10 mouse cellular contexts compared by ENCODE assay signal in the genomic region with DNA sequence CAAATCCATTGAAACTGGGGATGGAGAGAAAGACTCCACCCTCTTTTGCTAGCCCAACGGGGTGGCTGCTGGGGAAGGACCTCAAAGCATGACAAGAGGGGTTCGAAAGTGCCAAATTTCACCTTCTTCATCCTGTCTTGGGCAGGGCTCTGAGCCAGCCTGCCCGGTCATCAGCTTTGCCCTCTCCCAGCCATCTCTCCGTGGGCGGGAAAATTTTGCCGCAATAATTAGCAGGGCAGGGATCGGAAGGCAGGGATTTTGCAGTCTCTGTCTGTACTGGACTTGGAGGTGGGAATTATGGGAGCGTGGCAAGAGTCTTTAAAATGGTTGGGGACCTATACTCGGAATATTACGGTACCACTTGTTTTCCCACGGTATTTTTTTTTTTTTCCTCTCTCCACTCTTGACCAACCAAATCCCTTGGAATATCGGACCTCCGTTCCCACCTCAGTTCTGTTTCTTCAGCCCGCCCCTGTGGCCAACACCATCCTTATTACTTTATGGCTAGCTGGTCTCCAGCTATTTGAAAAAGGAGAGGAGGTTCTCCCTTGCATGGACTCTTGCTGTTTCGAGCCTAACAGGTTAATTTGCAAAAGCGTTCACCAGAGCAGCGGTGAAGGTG. TPM values are rescaled to one million over a fixed set of nuclear protein-coding genes. Genes with fewer than 3 reads are reported as not detected.
DNase-seq lines count a peak whose midpoint lies in the region; ATAC-seq and TF ChIP-seq lines count a peak whose summit lies in the region.
"Had no signal": no experiment of that assay in that cellular context is flagged by ENCODE, and none has a peak within 500 bp of the region (broad histone marks: within the 10 kb centered on the region; RNA-seq: fewer than 3 reads in every experiment).

No protein-coding gene starts in this region.

- TF ChIP-seq EP300 in heart, adult 2 months (IDR thresholded peaks at IDR 0.05; ENCODE audit: insufficient read depth, low read depth, low read length): no peak

- H3K4me3 ChIP-seq in heart, embryonic 16.5 days (ENCODE audit: low read length): peak overlapping the region; percentile 6
- no peak overlapping the region for H3K4me3 ChIP-seq in heart, adult 2 months
- peak overlapping the region; percentile 46 for H3K4me3 ChIP-seq in embryonic facial prominence, embryonic 10.5 days
- H3K4me3 ChIP-seq in intestine, embryonic 15.5 days (replicated peaks): 0 out of 2 replicates have a peak overlapping the region, but pooled peaks have one; percentile 5
- H3K4me3 ChIP-seq in neural tube, embryonic 11.5 days (ENCODE audit: low read depth, low read length): peak overlapping the region; percentile 16; the same call in 1 of the 2 replicates

- H3K27ac ChIP-seq in heart, embryonic 16.5 days (ENCODE audit: low read length): no peak overlapping the region
- H3K27ac ChIP-seq in heart, adult 2 months: no peak overlapping the region
- no peak overlapping the region for H3K27ac ChIP-seq in embryonic facial prominence, embryonic 10.5 days (replicated peaks)
- H3K27ac ChIP-seq in intestine, embryonic 15.5 days: no peak overlapping the region
- no peak overlapping the region for H3K27ac ChIP-seq in neural tube, embryonic 11.5 days (ENCODE audit: low read depth, low read length)

- no peak for TF ChIP-seq POLR2A in heart, adult 2 months (IDR thresholded peaks at IDR 0.05; ENCODE audit: insufficient read depth, low read depth, low read length)

- no peaks in the 10 kb centered on the region for H3K79me2 ChIP-seq in heart, adult 2 months (replicated peaks; ENCODE audit: control insufficient read depth, insufficient read depth, low read length)

- WGBS in heart, embryonic 16.5 days: 2% methylated on average over 17 of the region's 17 CpGs
- 20% methylated on average over 17 of the region's 17 CpGs for WGBS in heart, adult 2 months
- WGBS in embryonic facial prominence, embryonic 10.5 days: under 1% methylated on average over 17 of the region's 17 CpGs
- 2% methylated on average over 17 of the region's 17 CpGs for WGBS in intestine, embryonic 15.5 days
- 1% methylated on average over 17 of the region's 17 CpGs for WGBS in neural tube, embryonic 11.5 days

- intact Hi-C loops in heart, adult 2 months (cut with DNase I): loop anchor here (5.0 kb wide), 1 partner anchor 55 kb away; no protein-coding TSS in a partner anchor

- peaks cover 5% of the 10 kb centered on the region for H3K4me1 ChIP-seq in heart, embryonic 16.5 days (ENCODE audit: control insufficient read depth, insufficient read depth, low read length)
- H3K4me1 ChIP-seq in heart, adult 2 months (ENCODE audit: control insufficient read depth, insufficient read depth, low read length): peaks cover 6% of the 10 kb centered on the region
- H3K4me1 ChIP-seq in embryonic facial prominence, embryonic 10.5 days: peaks cover 53% of the 10 kb centered on the region
- H3K4me1 ChIP-seq in intestine, embryonic 15.5 days (replicated peaks): peaks cover 21% of the 10 kb centered on the region
- H3K4me1 ChIP-seq in neural tube, embryonic 11.5 days (ENCODE audit: control insufficient read depth, insufficient read depth, low read length): peaks cover 20% of the 10 kb centered on the region

- DNase-seq in heart, adult 2 months: no peak
- DNase-seq in embryonic facial prominence, embryonic 10.5 days (ENCODE audit: low spot score): no peak
- DNase-seq in neural tube, embryonic 11.5 days (ENCODE audit: low spot score): peak; percentile 28
- DNase-seq in adrenal gland, postnatal 25 days: no peak
- DNase-seq in thymus, postnatal 14 days: no peak
- no peak for DNase-seq in layer of hippocampus, adult 9-11 months

- H3K36me3 ChIP-seq in heart, embryonic 16.5 days (ENCODE audit: control insufficient read depth, insufficient read depth): no peaks in the 10 kb centered on the region
- no peaks in the 10 kb centered on the region for H3K36me3 ChIP-seq in heart, adult 2 months (ENCODE audit: control insufficient read depth, insufficient read depth, low read length)
- no peaks in the 10 kb centered on the region for H3K36me3 ChIP-seq in embryonic facial prominence, embryonic 10.5 days (replicated peaks)
- H3K36me3 ChIP-seq in intestine, embryonic 15.5 days: no peaks in the 10 kb centered on the region
- H3K36me3 ChIP-seq in neural tube, embryonic 11.5 days (ENCODE audit: control insufficient read depth, insufficient read depth, low read length): peaks cover 2% of the 10 kb centered on the region; the same call in 1 of the 2 replicates

- no peak overlapping the region for H3K9ac ChIP-seq in heart, embryonic 16.5 days (ENCODE audit: low read length)
- no peak overlapping the region for H3K9ac ChIP-seq in heart, adult 2 months (ENCODE audit: low read depth, low read length)
- H3K9ac ChIP-seq in intestine, embryonic 15.5 days: peak overlapping the region; percentile 4; the same call in 1 of the 2 replicates
- peak overlapping the region; percentile 22 for H3K9ac ChIP-seq in neural tube, embryonic 11.5 days (ENCODE audit: low read length)

- no peak for TF ChIP-seq CTCF in heart, adult 2 months (IDR thresholded peaks at IDR 0.05)

- no peaks in the 10 kb centered on the region for H3K9me3 ChIP-seq in heart, embryonic 16.5 days (replicated peaks; ENCODE audit: control insufficient read depth, low read length)
- H3K9me3 ChIP-seq in embryonic facial prominence, embryonic 10.5 days: no peaks in the 10 kb centered on the region
- no peaks in the 10 kb centered on the region for H3K9me3 ChIP-seq in intestine, embryonic 15.5 days
- no peaks in the 10 kb centered on the region for H3K9me3 ChIP-seq in neural tube, embryonic 11.5 days (ENCODE audit: control insufficient read depth, low read length)

- no peak for ATAC-seq in heart, embryonic 16.5 days (replicated peaks; ENCODE audit: extremely low read depth, insufficient read depth, low FRiP score)
- ATAC-seq in intestine, embryonic 15.5 days: no peak
- ATAC-seq in neural tube, embryonic 11.5 days (ENCODE audit: insufficient read depth, low FRiP score, low TSS enrichment): no peak

- H3K4me2 ChIP-seq in heart, embryonic 16.5 days (ENCODE audit: low read depth, low read length): peak overlapping the region; percentile 27
- peak overlapping the region; percentile 50 for H3K4me2 ChIP-seq in intestine, embryonic 15.5 days (replicated peaks)
- peak overlapping the region; percentile 42 for H3K4me2 ChIP-seq in neural tube, embryonic 11.5 days (ENCODE audit: low read depth)

- H3K27me3 ChIP-seq in heart, embryonic 16.5 days (ENCODE audit: control insufficient read depth, insufficient read depth, low read length): peaks cover 72% of the 10 kb centered on the region
- H3K27me3 ChIP-seq in heart, adult 2 months (ENCODE audit: control insufficient read depth, insufficient read depth, low read length): peaks cover 5% of the 10 kb centered on the region
- H3K27me3 ChIP-seq in embryonic facial prominence, embryonic 10.5 days (replicated peaks; ENCODE audit: low read depth, poor library complexity, severe bottlenecking): peaks cover 100% of the 10 kb centered on the region
- peaks cover 78% of the 10 kb centered on the region for H3K27me3 ChIP-seq in intestine, embryonic 15.5 days (replicated peaks)
- H3K27me3 ChIP-seq in neural tube, embryonic 11.5 days (ENCODE audit: control insufficient read depth, insufficient read depth, low read length): peaks cover 32% of the 10 kb centered on the region

RNA-seq across cellular contexts. Expression of gene Nanos2, which starts 24.9 kb away (rescaled TPM):
- polyA plus RNA-seq in heart, embryonic 16.5 days (2015; fragmentation: Nextera tagmentation; extraction: Ambion mirVana): not detected in 2 replicates
- not detected for total RNA-seq in heart, adult 2 months (2021)
- polyA plus RNA-seq in heart, adult 2 months (2012; rRNA removed): 0.08 TPM in 1 of 2 replicates, not detected in the other
- polyA plus RNA-seq in embryonic facial prominence, embryonic 10.5 days (2016; fragmentation: Nextera tagmentation; extraction: Ambion mirVana): not detected in 2 replicates
- not detected in 2 replicates for polyA plus RNA-seq in intestine, embryonic 15.5 days (2015; fragmentation: Nextera tagmentation; extraction: Ambion mirVana)
- polyA plus RNA-seq in neural tube, embryonic 11.5 days (2014; fragmentation: Nextera tagmentation; extraction: Ambion mirVana): 0.29 TPM in 1 of 2 replicates, not detected in the other
- total RNA-seq in adrenal gland, postnatal 25 days (2021): not detected in 2 replicates
- total RNA-seq: megakaryocyte-erythroid progenitor cell, adult 5-6 weeks had no signal
- polyA plus RNA-seq: gonadal fat pad, adult 2 months had no signal

RNA-seq across cellular contexts. Expression of gene Mypop, which starts 28.8 kb away (rescaled TPM):
- polyA plus RNA-seq in heart, embryonic 16.5 days (2015; fragmentation: Nextera tagmentation; extraction: Ambion mirVana): 1.8 and 1.9 TPM in 2 replicates
- total RNA-seq in heart, adult 2 months (2021): 1 to 10 TPM; 3.5 to 3.9 TPM
- polyA plus RNA-seq in heart, adult 2 months (2012; rRNA removed): 3.4 and 4.0 TPM in 2 replicates
- polyA plus RNA-seq in embryonic facial prominence, embryonic 10.5 days (2016; fragmentation: Nextera tagmentation; extraction: Ambion mirVana): 4.0 and 4.1 TPM in 2 replicates
- 2.5 and 2.9 TPM in 2 replicates for polyA plus RNA-seq in intestine, embryonic 15.5 days (2015; fragmentation: Nextera tagmentation; extraction: Ambion mirVana)
- 4.4 and 4.7 TPM in 2 replicates for polyA plus RNA-seq in neural tube, embryonic 11.5 days (2014; fragmentation: Nextera tagmentation; extraction: Ambion mirVana)
- 10.9 and 13.0 TPM in 2 replicates for total RNA-seq in adrenal gland, postnatal 25 days (2021)

RNA-seq across cellular contexts. Expression of gene Nova2, which starts 36.6 kb away (rescaled TPM):
- polyA plus RNA-seq in heart, embryonic 16.5 days (2015; fragmentation: Nextera tagmentation; extraction: Ambion mirVana): 0.64 and 0.82 TPM in 2 replicates
- 1 to 10 TPM; 4.3 to 5.1 TPM for total RNA-seq in heart, adult 2 months (2021)
- 1.5 and 1.7 TPM in 2 replicates for polyA plus RNA-seq in heart, adult 2 months (2012; rRNA removed)
- polyA plus RNA-seq in embryonic facial prominence, embryonic 10.5 days (2016; fragmentation: Nextera tagmentation; extraction: Ambion mirVana): 0.98 and 1.5 TPM in 2 replicates
- polyA plus RNA-seq in intestine, embryonic 15.5 days (2015; fragmentation: Nextera tagmentation; extraction: Ambion mirVana): 0.49 and 0.57 TPM in 2 replicates
- polyA plus RNA-seq in neural tube, embryonic 11.5 days (2014; fragmentation: Nextera tagmentation; extraction: Ambion mirVana): 8.2 and 10.0 TPM in 2 replicates
- total RNA-seq in adrenal gland, postnatal 25 days (2021): 4.9 and 6.2 TPM in 2 replicates
- total RNA-seq: megakaryocyte-erythroid progenitor cell, adult 5-6 weeks had no signal

RNA-seq across cellular contexts. Expression of gene Irf2bp1, which starts 41.6 kb away (rescaled TPM):
- 12.5 and 12.7 TPM in 2 replicates for polyA plus RNA-seq in heart, embryonic 16.5 days (2015; fragmentation: Nextera tagmentation; extraction: Ambion mirVana)
- 10 to 100 TPM; 22.5 to 24.5 TPM for total RNA-seq in heart, adult 2 months (2021)
- polyA plus RNA-seq in heart, adult 2 months (2012; rRNA removed): 12.7 and 15.1 TPM in 2 replicates
- 25.0 and 25.7 TPM in 2 replicates for polyA plus RNA-seq in embryonic facial prominence, embryonic 10.5 days (2016; fragmentation: Nextera tagmentation; extraction: Ambion mirVana)
- polyA plus RNA-seq in intestine, embryonic 15.5 days (2015; fragmentation: Nextera tagmentation; extraction: Ambion mirVana): 24.5 and 24.6 TPM in 2 replicates
- 27.2 and 31.4 TPM in 2 replicates for polyA plus RNA-seq in neural tube, embryonic 11.5 days (2014; fragmentation: Nextera tagmentation; extraction: Ambion mirVana)
- 45.8 and 48.3 TPM in 2 replicates for total RNA-seq in adrenal gland, postnatal 25 days (2021)

RNA-seq across cellular contexts. Expression of gene Ccdc61, which starts 52.1 kb away (rescaled TPM):
- polyA plus RNA-seq in heart, embryonic 16.5 days (2015; fragmentation: Nextera tagmentation; extraction: Ambion mirVana): 21.7 and 23.7 TPM in 2 replicates
- 1 to 10 TPM; 6.6 to 9.6 TPM for total RNA-seq in heart, adult 2 months (2021)
- 11.3 and 12.5 TPM in 2 replicates for polyA plus RNA-seq in heart, adult 2 months (2012; rRNA removed)
- 30.9 and 34.8 TPM in 2 replicates for polyA plus RNA-seq in embryonic facial prominence, embryonic 10.5 days (2016; fragmentation: Nextera tagmentation; extraction: Ambion mirVana)
- 25.2 and 29.2 TPM in 2 replicates for polyA plus RNA-seq in intestine, embryonic 15.5 days (2015; fragmentation: Nextera tagmentation; extraction: Ambion mirVana)
- polyA plus RNA-seq in neural tube, embryonic 11.5 days (2014; fragmentation: Nextera tagmentation; extraction: Ambion mirVana): 25.5 and 26.2 TPM in 2 replicates
- total RNA-seq in adrenal gland, postnatal 25 days (2021): 16.5 and 20.8 TPM in 2 replicates

Comparison
In these comparisons a context has a peak if more than half of its experiments do, and no peak if none do; other contexts are left out.
1. H3K9ac ChIP-seq: peak in intestine, embryonic 15.5 days (single experiment) and neural tube, embryonic 11.5 days (single experiment); none in heart, embryonic 16.5 days (single experiment) and heart, adult 2 months (single experiment).
2. Peak in every context shown above with its lines, with median percentiles within 50 percentile points of each other: H3K4me2 ChIP-seq.